Mouse (Mus musculus) 3T3-L1 (cell line): ENCODE measurements around the gene Gm11213.
A peak's percentile ranks its signal among the peaks of the same experiment; 100 is the strongest.

Experiments used
- DNase-seq: peaks from one replicate; pipeline ENCODE4 v3.0.0-alpha.2; 2015; ENCODE audit warnings: low read depth, low spot score

Gm11213 gene

GRCm38 (mm10) chr4:63604945-63605344 is at the start of gene Gm11213:
Gene Gm11213, minus strand, starts transcription at chr4:63605261.
- no peak for DNase-seq

DNA sequence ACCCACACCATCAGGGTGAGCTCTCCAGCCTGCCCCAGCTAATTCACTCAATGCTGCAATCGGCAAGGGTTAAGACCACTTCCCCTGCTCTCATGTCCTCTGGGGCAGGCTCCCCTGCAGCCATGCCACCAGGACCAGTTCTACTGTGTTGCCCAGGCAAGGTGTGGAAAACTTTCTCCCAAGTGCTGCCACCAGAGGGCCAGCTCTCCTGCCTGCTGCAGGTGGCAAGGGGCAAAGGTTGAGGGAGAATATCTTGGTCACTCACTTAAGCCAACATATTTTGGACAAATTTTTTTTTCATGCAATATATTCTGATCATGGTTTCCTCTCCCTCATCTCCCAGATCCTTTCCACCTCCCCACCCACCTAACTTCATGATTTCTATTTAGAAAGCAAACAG is 49.3 kb upstream of the Gm11213 start:
- DNase-seq, result no peak

- DNase-seq, result peak; percentile 59
These were observed 39.1 kb upstream of the Gm11213 start for GRCm38 (mm10) chr4:63643956-63644726.

GRCm38 (mm10) chr4:63639842-63640241 is 34.8 kb upstream of the Gm11213 start:
- DNase-seq, result peak; percentile 82

- peak; percentile 79 for DNase-seq
These were observed 33.5 kb upstream of the Gm11213 start for GRCm38 (mm10) chr4:63638603-63639002.

GRCm38 (mm10) chr4:63633181-63633580 is 28.1 kb upstream of the Gm11213 start:
- peak; percentile 61 for DNase-seq

DNA sequence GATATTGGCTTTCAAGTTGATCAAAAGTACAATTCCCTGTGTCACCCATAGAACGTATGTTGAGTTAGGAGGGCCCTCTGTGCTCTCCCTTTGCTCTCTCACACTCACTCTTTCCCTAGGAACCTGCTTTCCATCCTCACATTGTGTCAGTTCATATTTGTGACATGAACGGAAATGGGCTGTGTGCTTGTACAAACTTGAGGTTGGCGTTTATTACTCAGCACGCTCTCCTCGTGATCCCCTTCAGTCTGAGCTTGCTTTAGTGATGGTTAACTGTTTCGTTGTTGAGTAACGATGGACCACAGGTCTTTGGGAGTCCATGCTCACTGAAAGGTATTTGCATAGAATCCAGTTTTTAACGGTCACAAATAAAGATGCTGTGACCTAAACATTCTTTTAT is 22.1 kb upstream of the Gm11213 start:
- no peak for DNase-seq

DNA sequence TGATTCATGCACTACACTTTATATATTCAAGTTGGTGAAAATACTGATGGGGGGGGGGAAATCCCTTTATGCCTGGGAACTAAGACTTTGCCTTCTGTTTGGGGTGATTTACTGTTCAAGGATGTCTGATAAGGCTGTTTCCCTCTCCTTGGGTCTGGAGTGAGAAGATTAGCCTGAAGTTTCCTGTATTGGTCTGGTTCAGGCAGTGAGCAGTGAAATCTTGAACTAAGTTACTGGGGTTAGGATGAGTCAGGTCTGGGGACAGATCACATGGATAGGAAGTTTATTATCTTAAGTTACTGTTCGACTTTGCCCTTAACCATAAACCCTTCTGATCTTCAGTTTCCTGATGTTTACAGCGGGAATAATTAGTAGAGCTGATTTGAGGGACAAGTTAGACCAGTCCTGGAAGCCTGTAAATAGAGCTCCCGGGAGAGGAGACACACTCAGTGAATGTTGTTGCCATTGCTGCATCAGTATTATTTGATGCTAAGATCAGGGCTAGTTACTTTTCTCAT is 20.6 kb upstream of the Gm11213 start:
- DNase-seq, result no peak

GRCm38 (mm10) chr4:63622378-63622835 is 17.3 kb upstream of the Gm11213 start, which contains the start of gene Tex48:
Gene Tex48, minus strand, starts transcription at chr4:63622428.
- DNase-seq, result peak; percentile 65

GRCm38 (mm10) chr4:63621861-63622260 is 16.8 kb upstream of the Gm11213 start:
- DNase-seq, result peak; percentile 66

DNA sequence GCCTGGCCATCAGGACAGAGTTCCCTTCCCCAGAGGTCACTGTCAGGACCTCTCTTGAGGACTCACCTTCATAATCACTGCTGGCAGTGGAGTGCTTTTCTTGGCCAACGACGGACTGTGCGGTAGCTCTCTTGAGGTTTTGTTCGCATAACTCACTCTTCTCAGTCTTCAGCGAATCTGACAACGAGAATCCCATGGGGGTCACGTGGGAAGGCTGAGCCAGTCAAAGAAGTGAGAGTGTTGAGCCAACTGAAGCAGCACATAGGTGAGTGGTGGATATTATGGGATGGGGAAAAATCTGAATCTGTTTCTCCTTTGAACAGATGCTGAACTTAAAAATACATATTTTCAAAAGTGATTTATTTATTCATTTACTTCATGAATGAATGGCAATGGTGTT is 3.3 kb upstream of the Gm11213 start:
- no peak for DNase-seq

- no peak for DNase-seq
These were observed 907 bp upstream of the Gm11213 start for GRCm38 (mm10) chr4:63605968-63606367.

GRCm38 (mm10) chr4:63605545-63605944 is 484 bp upstream of the Gm11213 start:
- DNase-seq, result no peak

GRCm38 (mm10) chr4:63601263-63601662 is 3.8 kb downstream of the Gm11213 start:
- no peak for DNase-seq

- no peak for DNase-seq
These were observed 4.3 kb downstream of the Gm11213 start for GRCm38 (mm10) chr4:63600786-63601185.

GRCm38 (mm10) chr4:63596010-63596409 is 9.1 kb downstream of the Gm11213 start:
- DNase-seq, result no peak

- no peak for DNase-seq
These were observed 9.8 kb downstream of the Gm11213 start for GRCm38 (mm10) chr4:63595259-63595658.

DNA sequence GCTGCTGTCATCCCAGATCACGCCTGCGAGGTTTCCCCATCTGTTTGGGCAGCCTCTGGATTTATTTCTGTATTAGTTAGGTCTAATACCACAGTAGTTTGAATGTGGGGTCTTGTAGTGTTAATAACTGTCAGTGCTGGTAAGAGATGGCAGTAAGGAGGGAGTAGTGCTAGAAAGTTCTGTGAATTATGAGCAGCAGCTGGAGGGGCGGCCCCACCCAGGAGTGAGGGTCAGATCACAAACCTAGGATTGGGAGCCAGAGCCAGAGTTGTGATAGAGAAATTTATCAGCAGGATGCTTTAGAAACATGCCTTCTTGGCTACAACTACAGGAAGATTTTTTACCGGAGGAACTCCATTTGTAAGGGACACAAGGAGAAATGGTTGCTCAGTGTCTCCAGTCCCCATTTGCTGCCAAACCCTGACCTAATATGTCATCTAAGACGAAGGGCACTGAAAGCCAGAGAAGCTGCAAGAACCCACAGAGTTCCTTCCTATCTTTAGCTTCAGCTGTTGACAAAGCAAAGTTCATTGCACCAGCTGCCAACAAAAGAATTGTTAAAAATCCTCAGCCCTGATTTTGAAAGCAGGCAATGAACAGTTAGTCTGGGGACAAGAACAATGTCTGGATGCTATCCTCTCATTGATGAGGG is 10.5 kb downstream of the Gm11213 start:
- no peak for DNase-seq

DNA sequence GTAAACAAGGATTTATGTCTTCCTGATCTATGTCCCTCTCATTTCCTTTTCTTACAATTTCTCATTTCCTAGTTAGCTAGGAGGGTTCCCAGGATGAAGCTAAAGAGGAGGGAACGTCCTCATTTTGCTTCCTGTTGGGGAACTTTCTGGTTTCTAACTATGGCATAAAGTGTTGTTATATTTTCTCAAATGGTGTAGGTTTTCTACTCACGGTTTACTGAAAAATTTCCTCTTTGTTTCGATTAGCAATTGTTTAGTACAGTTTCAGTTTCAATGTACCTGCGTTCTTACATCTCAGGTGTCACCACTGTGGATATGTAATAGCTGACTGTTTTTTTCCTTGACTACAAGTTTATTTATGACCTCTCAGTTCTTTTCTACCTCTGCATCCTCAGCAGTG is 14.5 kb downstream of the Gm11213 start:
- no peak for DNase-seq

GRCm38 (mm10) chr4:63589987-63590386 is 15.1 kb downstream of the Gm11213 start:
- no peak for DNase-seq

GRCm38 (mm10) chr4:63586240-63586639 is 18.8 kb downstream of the Gm11213 start:
- no peak for DNase-seq

DNA sequence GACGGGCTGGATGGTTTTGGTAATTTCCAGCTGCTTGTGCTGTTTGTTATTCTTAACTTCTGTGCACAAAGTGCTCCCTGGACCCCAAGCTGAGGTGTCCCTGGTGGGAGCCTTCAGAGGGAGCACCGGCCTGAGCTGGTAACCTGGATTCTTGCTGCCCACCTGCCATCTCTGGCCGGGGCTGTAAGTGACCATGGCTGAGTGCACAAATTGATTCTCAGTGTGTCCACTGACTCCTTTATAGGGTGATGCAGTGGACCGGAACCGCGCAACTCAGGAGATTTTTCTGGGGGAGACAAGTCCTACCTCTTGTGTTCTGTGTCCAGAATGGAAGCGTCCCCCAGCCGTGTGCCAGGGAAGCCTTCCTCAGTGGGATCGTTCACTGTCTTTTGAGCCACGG is 19.8 kb downstream of the Gm11213 start:
- DNase-seq, result no peak

DNA sequence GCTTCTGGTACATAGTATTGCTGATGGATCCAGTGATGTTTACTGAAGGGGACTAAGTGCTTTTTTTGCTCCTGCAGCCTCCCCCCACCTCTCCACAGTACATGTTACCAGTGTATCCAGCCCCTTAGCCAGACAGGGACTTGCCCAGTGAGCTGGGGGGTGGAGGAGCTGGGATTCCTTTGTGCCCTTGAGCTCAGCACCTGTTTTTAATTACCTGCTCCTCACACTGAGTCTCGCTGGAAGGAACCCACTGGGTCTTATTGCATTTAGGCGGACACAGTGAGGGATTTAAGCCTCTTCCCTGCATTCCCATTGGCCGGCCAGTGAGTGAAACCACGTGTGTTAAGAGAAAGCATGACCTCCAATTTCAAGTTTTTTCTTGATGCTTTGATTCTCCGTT is 22.5 kb downstream of the Gm11213 start:
- DNase-seq, result peak; percentile 43
